Mouse (Mus musculus): Measurements from ENCODE around the gene Amhr2.

DNA sequence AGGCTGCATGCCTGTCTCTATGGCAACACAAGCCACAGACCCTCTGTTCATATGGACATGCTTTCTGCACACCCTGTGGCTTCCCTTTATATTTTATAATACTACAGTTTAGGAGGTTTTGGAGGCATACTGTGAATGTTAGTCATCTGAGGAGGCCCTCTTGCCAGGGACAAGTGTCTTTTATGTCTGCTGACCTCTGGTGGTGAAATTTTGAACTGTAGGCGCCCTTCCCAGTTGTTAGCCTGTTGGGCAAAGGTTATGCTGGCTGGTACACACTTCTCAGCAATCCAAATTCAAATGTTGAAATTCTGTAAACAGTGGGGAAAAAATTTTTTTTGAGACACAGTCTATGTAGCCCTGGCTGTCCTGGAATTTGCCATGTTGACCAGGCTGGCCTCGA lies 2.7 kb upstream of the Amhr2 start:
- TF ChIP-seq POLR2A (IDR thresholded peaks at IDR 0.05; ENCODE audit: insufficient read depth, low read depth, low read length) (no peak), CTCF (IDR thresholded peaks at IDR 0.05; ENCODE audit: insufficient read depth, low read depth, low read length) (no peak)

Measured in olfactory bulb, adult 2 months (tissue).